In the genomic region with DNA sequence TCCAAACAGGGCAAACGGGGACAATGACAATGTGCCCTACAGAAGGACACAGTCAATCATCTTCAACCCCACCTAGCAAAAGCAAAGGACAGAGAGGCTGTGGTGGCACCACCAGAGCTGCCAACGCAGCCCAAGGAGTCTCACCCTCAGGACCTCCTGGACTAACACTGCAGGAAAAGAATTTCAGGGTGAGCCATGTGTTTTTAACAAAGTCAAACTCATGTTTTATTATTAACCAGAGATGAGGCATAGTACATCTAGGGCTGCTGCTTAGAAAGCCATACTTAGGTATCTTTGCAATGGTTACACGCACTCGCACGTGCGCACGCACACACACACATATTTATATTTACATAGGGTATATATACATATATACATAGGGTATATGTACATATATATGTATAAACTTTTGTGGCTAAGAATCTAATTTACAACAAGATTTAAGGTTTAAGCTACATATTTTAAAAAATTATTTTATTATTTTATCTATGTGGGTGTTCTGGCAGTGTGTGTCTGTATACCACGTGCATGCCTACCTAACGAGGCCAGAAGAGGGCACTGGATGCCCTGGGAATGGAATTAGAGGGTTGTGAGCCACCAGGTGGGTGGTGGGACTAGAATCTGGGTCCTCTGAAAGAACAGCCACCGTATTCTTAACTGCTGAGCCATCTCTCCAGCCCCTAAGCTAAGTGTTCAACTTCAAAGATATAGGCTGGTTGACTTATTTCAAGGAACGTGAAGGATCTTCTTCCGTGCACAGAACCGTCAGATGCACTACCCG, we compare ENCODE assay signal across 18 mouse cellular contexts. TPM values are rescaled to one million over a fixed set of nuclear protein-coding genes. Genes with fewer than 3 reads are reported as not detected.
DNase-seq lines count a peak whose midpoint lies in the region; ATAC-seq and TF ChIP-seq lines count a peak whose summit lies in the region.
"Had no signal": no experiment of that assay in that cellular context is flagged by ENCODE, and none has a peak within 500 bp of the region (broad histone marks: within the 10 kb centered on the region; RNA-seq: fewer than 3 reads in every experiment).

No protein-coding gene starts in this region.

- no peak overlapping the region for H3K4me3 ChIP-seq in left cerebral cortex, adult 2 months
- H3K4me3 ChIP-seq in kidney, postnatal 0 days (replicated peaks; ENCODE audit: low read depth, low read length), result no peak overlapping the region
- H3K4me3 ChIP-seq: limb, embryonic 12.5 days; liver, embryonic 13.5 days; lung, embryonic 15.5 days; midbrain, embryonic 15.5 days; neural tube, embryonic 12.5 days had no signal

- no peak overlapping the region for H3K4me2 ChIP-seq in kidney, postnatal 0 days (ENCODE audit: low read length)
- H3K4me2 ChIP-seq: hindbrain, embryonic 14.5 days; limb, embryonic 12.5 days; liver, embryonic 13.5 days; lung, embryonic 15.5 days; midbrain, embryonic 15.5 days; neural tube, embryonic 12.5 days had no signal

- H3K36me3 ChIP-seq in kidney, postnatal 0 days (ENCODE audit: insufficient read depth, low read length), result no peaks in the 10 kb centered on the region
- H3K36me3 ChIP-seq: limb, embryonic 12.5 days; liver, embryonic 13.5 days; lung, embryonic 15.5 days; midbrain, embryonic 15.5 days; neural tube, embryonic 12.5 days had no signal

- no peaks in the 10 kb centered on the region for H3K9me3 ChIP-seq in kidney, postnatal 0 days (replicated peaks; ENCODE audit: low read length)
- H3K9me3 ChIP-seq: limb, embryonic 12.5 days; liver, embryonic 13.5 days; lung, embryonic 15.5 days; midbrain, embryonic 15.5 days; neural tube, embryonic 12.5 days had no signal

- no peak for ATAC-seq in kidney, postnatal 0 days (replicated peaks; ENCODE audit: low FRiP score, low read depth)
- ATAC-seq: inflammation-experienced regulatory T-cells, adult 6 months; midbrain, embryonic 15.5 days had no signal

- peak; percentile 5; the same call in 1 of the 2 replicates for TF ChIP-seq CTCF in left cerebral cortex, adult 2 months (IDR thresholded peaks at IDR 0.05)
- TF ChIP-seq CTCF in kidney, postnatal 0 days (IDR thresholded peaks at IDR 0.05; ENCODE audit: low read depth), result no peak

- no peaks in the 10 kb centered on the region for H3K27me3 ChIP-seq in kidney, postnatal 0 days (ENCODE audit: insufficient read depth, low read length)
- H3K27me3 ChIP-seq: limb, embryonic 12.5 days; liver, embryonic 13.5 days; lung, embryonic 15.5 days; midbrain, embryonic 15.5 days; neural tube, embryonic 12.5 days had no signal

- WGBS in kidney, postnatal 0 days, result 88% methylated on average over 14 of the region's 14 CpGs

- no peak overlapping the region for H3K9ac ChIP-seq in kidney, postnatal 0 days (ENCODE audit: low read depth, low read length)
- H3K9ac ChIP-seq: hindbrain, embryonic 14.5 days; limb, embryonic 12.5 days; liver, embryonic 13.5 days; lung, embryonic 15.5 days; midbrain, embryonic 15.5 days; neural tube, embryonic 12.5 days had no signal

- no peak for DNase-seq in left cerebral cortex, adult 2 months (ENCODE audit: extremely low spot score in 1 of 2, low spot score in 2 of 2)
- no peak for DNase-seq in left cerebral cortex, adult 18-20 months (ENCODE audit: low spot score in 2 of 2)
- peak; percentile 56 to 78 for DNase-seq in kidney, adult 8-10 months
- no peak for DNase-seq in kidney, postnatal 0 days (ENCODE audit: low spot score)
- no peak for DNase-seq in B cell, adult 2 months
- no peak for DNase-seq in lung, postnatal 4 days
- DNase-seq in spleen, adult 18-20 months, result no peak
- DNase-seq: adrenal gland, postnatal 25 days; liver, embryonic 13.5 days; retina, postnatal 1 day; thymus, postnatal 25 days had no signal

- intact Hi-C loops in left cerebral cortex, adult 2 months (cut with DNase I), result loop anchor here (5.0 kb wide), 1 partner anchor 39 kb away; no protein-coding TSS in a partner anchor

- 0 out of 2 replicates have a peak, but pooled peaks cover 13% of the 10 kb centered on the region for H3K4me1 ChIP-seq in kidney, postnatal 0 days (replicated peaks; ENCODE audit: insufficient read depth, low read length)
- H3K4me1 ChIP-seq: limb, embryonic 12.5 days; lung, embryonic 15.5 days; midbrain, embryonic 15.5 days; neural tube, embryonic 12.5 days had no signal

- H3K27ac ChIP-seq in left cerebral cortex, adult 2 months, result peak overlapping the region; percentile 83
- H3K27ac ChIP-seq in kidney, postnatal 0 days, result 0 out of 2 replicates have a peak overlapping the region, but pooled peaks have one; percentile 10
- H3K27ac ChIP-seq: hindbrain, embryonic 14.5 days; limb, embryonic 12.5 days; liver, embryonic 13.5 days; lung, embryonic 15.5 days; macrophage; midbrain, embryonic 15.5 days; neural tube, embryonic 12.5 days had no signal

RNA-seq across cellular contexts. Expression of a gene that starts 22.7 kb away (rescaled TPM):
- 10 to 100 TPM; 69.0 to 83.6 TPM for total RNA-seq in left cerebral cortex, adult 2 months (2021)
- total RNA-seq in left cerebral cortex, adult 18-20 months (2021), result 10 to 100 TPM; 65.8 to 71.3 TPM
- 23.8 and 24.6 TPM in 2 replicates for polyA plus RNA-seq in kidney, postnatal 0 days (2015; fragmentation: Nextera tagmentation; extraction: Ambion mirVana)

Comparison
In these comparisons a context has a peak if more than half of its experiments do, and no peak if none do; other contexts are left out.
1. DNase-seq: peak in kidney, adult 8-10 months (2 of 2); none in left cerebral cortex, adult 2 months (0 of 2), left cerebral cortex, adult 18-20 months (0 of 2), kidney, postnatal 0 days (single experiment), B cell, adult 2 months (0 of 2), lung, postnatal 4 days (0 of 2) and spleen, adult 18-20 months (0 of 2).